Mouse (Mus musculus) thymus, postnatal 0 days (tissue): ENCODE results near the gene St6galnac5. TPM values are rescaled to one million over a fixed set of nuclear protein-coding genes. Genes with fewer than 3 reads are reported as not detected.

Experiments
- DNase-seq: peaks from one replicate; pipeline ENCODE4 v3.0.0-alpha.2; 2015; ENCODE audit warnings: low spot score
- polyA plus RNA-seq: library from polyadenylated mRNA; unstranded; fragments of >200 nt; fragmentation: Nextera tagmentation; extraction: Ambion mirVana; gene quantifications from 2 replicates; pipeline ENCODE4 v1.2.1, GENCODE M21; 2015

St6galnac5 gene
- polyA plus RNA-seq, 1 experiment from 2014 or later, result 0.23 TPM

- DNase-seq, result no peak
Observed at GRCm38 (mm10) chr3:152950914-152951313, 31.1 kb downstream of the St6galnac5 start.

- peak; percentile 67 for DNase-seq
Observed at GRCm38 (mm10) chr3:152950299-152950698, 31.7 kb downstream of the St6galnac5 start.

- DNase-seq, result no peak
Observed at GRCm38 (mm10) chr3:152949233-152949777, 32.7 kb downstream of the St6galnac5 start.

GRCm38 (mm10) chr3:152948556-152948955 is 33.5 kb downstream of the St6galnac5 start:
- no peak for DNase-seq

GRCm38 (mm10) chr3:152947031-152947640 is 34.9 kb downstream of the St6galnac5 start:
- DNase-seq, result no peak

- peak; percentile 88 for DNase-seq
Observed at GRCm38 (mm10) chr3:152944766-152945165, 37.3 kb downstream of the St6galnac5 start.

- DNase-seq, result peak; percentile 86
Observed at GRCm38 (mm10) chr3:152942985-152943384, 39.1 kb downstream of the St6galnac5 start.

- DNase-seq, result peak; percentile 66
Observed at GRCm38 (mm10) chr3:152941671-152942070, 40.4 kb downstream of the St6galnac5 start.

GRCm38 (mm10) chr3:152936313-152936712 is 45.7 kb downstream of the St6galnac5 start:
- DNase-seq, result no peak

- no peak for DNase-seq
Observed at GRCm38 (mm10) chr3:152933737-152934136, 48.3 kb downstream of the St6galnac5 start.

GRCm38 (mm10) chr3:152932544-152932943 is 49.5 kb downstream of the St6galnac5 start:
- DNase-seq, result no peak

GRCm38 (mm10) chr3:152932096-152932495 is 50.0 kb downstream of the St6galnac5 start:
- peak; percentile 62 for DNase-seq

- DNase-seq, result no peak
Observed at GRCm38 (mm10) chr3:152931354-152931753, 50.7 kb downstream of the St6galnac5 start.

GRCm38 (mm10) chr3:152929788-152930281 is 52.2 kb downstream of the St6galnac5 start:
- DNase-seq, result peak; percentile 76

- DNase-seq, result peak; percentile 38
Observed at GRCm38 (mm10) chr3:152929256-152929787, 52.7 kb downstream of the St6galnac5 start.

- DNase-seq, result peak; percentile 77
Observed at GRCm38 (mm10) chr3:152928287-152928975, 53.6 kb downstream of the St6galnac5 start.

GRCm38 (mm10) chr3:152926166-152926565 is 55.9 kb downstream of the St6galnac5 start:
- DNase-seq, result peak; percentile 53

- no peak for DNase-seq
Observed at GRCm38 (mm10) chr3:152925364-152925763, 56.7 kb downstream of the St6galnac5 start.

GRCm38 (mm10) chr3:152923530-152923929 is 58.5 kb downstream of the St6galnac5 start:
- no peak for DNase-seq

- peak; percentile 35 for DNase-seq
Observed at GRCm38 (mm10) chr3:152920365-152920764, 61.7 kb downstream of the St6galnac5 start.

GRCm38 (mm10) chr3:152919101-152919500 is 62.9 kb downstream of the St6galnac5 start:
- DNase-seq, result peak; percentile 74

- peak; percentile 31 for DNase-seq
Observed at GRCm38 (mm10) chr3:152917579-152917978, 64.5 kb downstream of the St6galnac5 start.
